Mouse (Mus musculus) forebrain, embryonic 11.5 days (tissue): ENCODE data around the gene Maml3. TPM values are rescaled to one million over a fixed set of nuclear protein-coding genes. Genes with fewer than 3 reads are reported as not detected.

Source experiments
- ATAC-seq: fragments of 200-750 bp; cut with Nextera tagmentation; replicated peaks from 2 replicates; pipeline ENCODE4 v1.8.0; 2017; ENCODE audit warnings: moderate TSS enrichment; ENCODE audit not compliant: low FRiP score
- DNase-seq: peaks from one replicate; pipeline ENCODE4 v3.0.0-alpha.2; 2017; ENCODE audit warnings: low spot score
- H3K27ac ChIP-seq: fragments of 300-500 bp; sonication (generic); 2 replicates; pipeline ENCODE4 v1.5.1; 2014; ENCODE audit warnings: low read depth, low read length
- H3K27me3 ChIP-seq: fragments of 300-500 bp; sonication (generic); 2 replicates; pipeline ENCODE4 v1.6.1; 2014; ENCODE audit warnings: mild to moderate bottlenecking, low read length, mixed read lengths; ENCODE audit not compliant: control insufficient read depth, insufficient read depth
- H3K36me3 ChIP-seq: fragments of 300-500 bp; sonication (generic); 2 replicates; pipeline ENCODE4 v1.6.1; 2014; ENCODE audit warnings: mild to moderate bottlenecking, low read length, moderate library complexity, mixed read lengths; ENCODE audit not compliant: control insufficient read depth, insufficient read depth
- H3K4me1 ChIP-seq: fragments of 300-500 bp; sonication (generic); replicated peaks from 2 replicates; pipeline ENCODE4 v1.6.1; 2014; ENCODE audit warnings: low read length, mixed read lengths; ENCODE audit not compliant: control insufficient read depth, insufficient read depth
- H3K4me2 ChIP-seq: fragments of 300-500 bp; sonication (generic); 2 replicates; pipeline ENCODE4 v1.6.1; 2014; ENCODE audit warnings: low read depth, mild to moderate bottlenecking, low read length, moderate library complexity, mixed read lengths; ENCODE audit not compliant: severe bottlenecking
- H3K4me3 ChIP-seq: fragments of 300-500 bp; sonication (generic); 2 replicates; pipeline ENCODE4 v1.5.1; 2014; ENCODE audit warnings: low read depth, low read length
- H3K9ac ChIP-seq: fragments of 300-500 bp; sonication (generic); 2 replicates; pipeline ENCODE4 v1.6.1; 2014; ENCODE audit warnings: low read length
- H3K9me3 ChIP-seq: fragments of 300-500 bp; sonication (generic); 2 replicates; pipeline ENCODE4 v1.6.1; 2016; ENCODE audit warnings: low read length, mixed read lengths; ENCODE audit not compliant: control insufficient read depth
- WGBS: fragments of 180-500 bp; shearing (Covaris S2); extraction: QIAGEN DNeasy Blood & Tissue Kit; methylation state at CpG from one replicate; pipeline ENCODE4 v1.1.7; 2014; 5-methylcytosine and 5-hydroxymethylcytosine counted together
- polyA plus RNA-seq: library from polyadenylated mRNA; unstranded; fragments of >200 nt; fragmentation: Nextera tagmentation; extraction: Ambion mirVana; gene quantifications from 2 replicates; pipeline ENCODE4 v1.2.1, GENCODE M21; 2014

The Maml3 gene
- polyA plus RNA-seq, 1 experiment from 2014 or later: 7.5 TPM

GRCm38 (mm10) chr3:51705220-51705619 is 399.7 kb downstream of the Maml3 start:
- H3K36me3 ChIP-seq: no peaks in the 10 kb centered on the region
- no peak overlapping the region for H3K27ac ChIP-seq
- no peak for DNase-seq
- H3K4me1 ChIP-seq: peaks cover 18% of the 10 kb centered on the region; the same call in 1 of the 2 replicates
- no peak for ATAC-seq
- no peak overlapping the region for H3K4me3 ChIP-seq
- 85% methylated on average over 7 of the region's 7 CpGs for WGBS
- no peak overlapping the region for H3K9ac ChIP-seq
- H3K27me3 ChIP-seq: no peaks in the 10 kb centered on the region
- H3K9me3 ChIP-seq: no peaks in the 10 kb centered on the region; the same call in 1 of the 2 replicates
- no peak overlapping the region for H3K4me2 ChIP-seq

- H3K4me2 ChIP-seq: no peak overlapping the region
- WGBS: 82% methylated on average over 8 of the region's 8 CpGs
- H3K4me1 ChIP-seq: peaks cover 18% of the 10 kb centered on the region; the same call in 1 of the 2 replicates
- H3K9me3 ChIP-seq: no peaks in the 10 kb centered on the region; the same call in 1 of the 2 replicates
- no peak for ATAC-seq
- no peak overlapping the region for H3K4me3 ChIP-seq
- DNase-seq: no peak
- no peaks in the 10 kb centered on the region for H3K27me3 ChIP-seq
- no peaks in the 10 kb centered on the region for H3K36me3 ChIP-seq
- H3K9ac ChIP-seq: no peak overlapping the region
- H3K27ac ChIP-seq: no peak overlapping the region
Observed at GRCm38 (mm10) chr3:51703478-51703877, 401.4 kb downstream of the Maml3 start.

- Histone ChIP-seq H3K4me1 (peaks cover 18% of the 10 kb centered on the region; the same call in 1 of the 2 replicates), H3K36me3 (no peaks in the 10 kb centered on the region), H3K27ac (peak overlapping the region; percentile 55), H3K4me3 (no peak overlapping the region), H3K9ac (no peak overlapping the region), H3K9me3 (no peaks in the 10 kb centered on the region; the same call in 1 of the 2 replicates), H3K4me2 (no peak overlapping the region), H3K27me3 (no peaks in the 10 kb centered on the region)
- ATAC-seq (no peak), DNase-seq (no peak)
- WGBS: 70% methylated on average over 8 of the region's 8 CpGs
Observed at GRCm38 (mm10) chr3:51702701-51703286, 402.1 kb downstream of the Maml3 start.

- Histone ChIP-seq H3K9me3 (no peaks in the 10 kb centered on the region; the same call in 1 of the 2 replicates), H3K4me2 (peak overlapping the region; percentile 53), H3K4me3 (peak overlapping the region; percentile 19; the same call in 1 of the 2 replicates), H3K27me3 (no peaks in the 10 kb centered on the region), H3K36me3 (no peaks in the 10 kb centered on the region), H3K27ac (peak overlapping the region; percentile 88), H3K9ac (peak overlapping the region; percentile 66), H3K4me1 (peaks cover 18% of the 10 kb centered on the region; the same call in 1 of the 2 replicates)
- ATAC-seq (peak; percentile 87), DNase-seq (peak; percentile 81)
- WGBS: 4% methylated on average over 13 of the region's 13 CpGs
Observed at GRCm38 (mm10) chr3:51701950-51702349, 402.9 kb downstream of the Maml3 start.

GRCm38 (mm10) chr3:51701281-51701751 is 403.6 kb downstream of the Maml3 start:
- Histone ChIP-seq H3K4me3 (peak overlapping the region; percentile 19; the same call in 1 of the 2 replicates), H3K4me2 (peak overlapping the region; percentile 53), H3K27me3 (no peaks in the 10 kb centered on the region), H3K9me3 (no peaks in the 10 kb centered on the region; the same call in 1 of the 2 replicates), H3K9ac (peak overlapping the region; percentile 66), H3K4me1 (peaks cover 18% of the 10 kb centered on the region; the same call in 1 of the 2 replicates), H3K36me3 (no peaks in the 10 kb centered on the region), H3K27ac (peak overlapping the region; percentile 88)
- under 1% methylated on average over 27 of the region's 27 CpGs for WGBS
- ATAC-seq: peak; percentile 95
- DNase-seq: peak; percentile 96

- WGBS: 36% methylated on average over 15 of the region's 15 CpGs
- H3K36me3 ChIP-seq: no peaks in the 10 kb centered on the region
- H3K9ac ChIP-seq: peak overlapping the region; percentile 66
- H3K4me3 ChIP-seq: 0 out of 2 replicates have a peak overlapping the region, but pooled peaks have one; percentile 19
- H3K9me3 ChIP-seq: no peaks in the 10 kb centered on the region; the same call in 1 of the 2 replicates
- peaks cover 18% of the 10 kb centered on the region; the same call in 1 of the 2 replicates for H3K4me1 ChIP-seq
- H3K4me2 ChIP-seq: peak overlapping the region; percentile 53; the same call in 1 of the 2 replicates
- H3K27ac ChIP-seq: peak overlapping the region; percentile 41; the same call in 1 of the 2 replicates
- no peaks in the 10 kb centered on the region for H3K27me3 ChIP-seq
- DNase-seq: no peak
- no peak for ATAC-seq
Observed at GRCm38 (mm10) chr3:51700731-51701280, 404.1 kb downstream of the Maml3 start.

- H3K27me3 ChIP-seq: no peaks in the 10 kb centered on the region
- H3K9me3 ChIP-seq: no peaks in the 10 kb centered on the region; the same call in 1 of the 2 replicates
- peak overlapping the region; percentile 66; the same call in 1 of the 2 replicates for H3K9ac ChIP-seq
- no peak overlapping the region for H3K4me2 ChIP-seq
- peaks cover 18% of the 10 kb centered on the region; the same call in 1 of the 2 replicates for H3K4me1 ChIP-seq
- no peak overlapping the region for H3K27ac ChIP-seq
- H3K4me3 ChIP-seq: no peak overlapping the region
- ATAC-seq: no peak
- 85% methylated on average over 4 of the region's 4 CpGs for WGBS
- no peaks in the 10 kb centered on the region for H3K36me3 ChIP-seq
- DNase-seq: no peak
Observed at GRCm38 (mm10) chr3:51700123-51700522, 404.8 kb downstream of the Maml3 start.

GRCm38 (mm10) chr3:51697931-51698330 is 406.9 kb downstream of the Maml3 start:
- WGBS: 93% methylated on average over 3 of the region's 3 CpGs
- H3K36me3 ChIP-seq: no peaks in the 10 kb centered on the region
- H3K9ac ChIP-seq: no peak overlapping the region
- no peak overlapping the region for H3K4me2 ChIP-seq
- H3K4me1 ChIP-seq: peaks cover 18% of the 10 kb centered on the region; the same call in 1 of the 2 replicates
- H3K4me3 ChIP-seq: no peak overlapping the region
- no peak overlapping the region for H3K27ac ChIP-seq
- no peak for DNase-seq
- no peak for ATAC-seq
- no peaks in the 10 kb centered on the region for H3K9me3 ChIP-seq
- no peaks in the 10 kb centered on the region for H3K27me3 ChIP-seq
